Mouse (Mus musculus) heart, adult 2 months (tissue): ENCODE data around the gene Zfp764.

ENCODE experiments used
- CTCF ChIP-seq: fragments of 200-600 bp; IDR thresholded peaks from 2 replicates; pipeline ENCODE4 v1.8.1; 2022; ENCODE audit warnings: antibody characterized with exemption, mild to moderate bottlenecking, moderate library complexity
- EP300 ChIP-seq: fragments of 200-500 bp; IDR thresholded peaks from 2 replicates; pipeline ENCODE4 v1.6.1; 2011; ENCODE audit warnings: low read depth, low read length, control low read depth; ENCODE audit not compliant: insufficient read depth
- POLR2A ChIP-seq: fragments of 200-500 bp; IDR thresholded peaks from 2 replicates; pipeline ENCODE4 v1.6.1; 2011; ENCODE audit warnings: mild to moderate bottlenecking, low read depth, low read length, control low read depth; ENCODE audit not compliant: insufficient read depth

DNA sequence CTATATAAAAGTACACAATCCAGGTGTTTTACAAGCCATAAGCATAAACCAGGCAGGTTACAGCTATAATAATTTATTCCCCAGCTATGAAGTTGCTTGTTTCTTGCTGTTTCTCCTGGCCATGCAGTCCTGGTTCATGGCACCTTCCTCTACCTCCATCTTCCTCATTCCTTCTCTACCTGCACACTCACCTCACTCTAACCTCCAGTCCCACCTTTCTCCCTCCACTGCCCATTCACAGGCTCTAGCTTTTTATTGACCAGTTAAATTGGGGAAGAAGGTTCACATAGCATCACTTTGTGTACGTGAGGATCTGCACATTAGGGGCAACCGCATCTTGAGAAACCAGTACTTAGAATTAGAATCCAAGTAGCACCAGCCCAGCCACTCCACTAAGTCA, 46.4 kb upstream of the Zfp764 start:
- TF ChIP-seq CTCF (no peak), EP300 (no peak), POLR2A (no peak)
